Mouse (Mus musculus): Measurements from ENCODE around the gene Plcl2.

- no peak for TF ChIP-seq CTCF (IDR thresholded peaks at IDR 0.05; ENCODE audit: borderline replicate concordance, control insufficient read depth, extremely low read depth, insufficient read depth, low read length, poor library complexity)
- TF ChIP-seq POLR2A (IDR thresholded peaks at IDR 0.05; ENCODE audit: control insufficient read depth, extremely low read depth, insufficient read depth, low read length, poor library complexity) = no peak
Observed at GRCm38 (mm10) chr17:50570681-50571398, 61.6 kb downstream of the Plcl2 start.
